Mouse (Mus musculus) R1 (cell line): ENCODE data around the gene Ccp110.

Experiments used
- DNase-seq: peaks from one replicate; pipeline ENCODE4 v3.0.0-alpha.2; 2018; ENCODE audit warnings: low read depth, low spot score

Ccp110 gene

DNA sequence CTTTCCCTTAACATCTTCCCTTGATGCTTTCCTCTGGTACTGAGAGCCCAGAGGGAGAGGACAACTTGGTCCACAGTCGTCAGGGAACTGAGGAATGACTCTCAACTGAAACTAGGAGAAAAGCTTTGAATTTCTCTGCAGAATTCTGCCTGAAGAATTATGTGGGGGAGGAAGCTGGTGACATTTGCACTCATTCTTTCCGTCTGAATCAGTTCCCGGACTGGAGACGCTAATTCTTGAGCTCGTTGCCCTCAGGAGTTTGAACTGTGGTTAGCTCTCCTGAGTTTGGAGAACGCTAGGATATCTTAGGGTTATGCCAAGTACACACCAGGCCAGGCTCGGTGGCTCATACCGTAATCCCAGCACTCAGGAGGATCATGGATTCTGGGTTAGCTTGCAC is 56.9 kb downstream of the Ccp110 start:
- no peak for DNase-seq

DNA sequence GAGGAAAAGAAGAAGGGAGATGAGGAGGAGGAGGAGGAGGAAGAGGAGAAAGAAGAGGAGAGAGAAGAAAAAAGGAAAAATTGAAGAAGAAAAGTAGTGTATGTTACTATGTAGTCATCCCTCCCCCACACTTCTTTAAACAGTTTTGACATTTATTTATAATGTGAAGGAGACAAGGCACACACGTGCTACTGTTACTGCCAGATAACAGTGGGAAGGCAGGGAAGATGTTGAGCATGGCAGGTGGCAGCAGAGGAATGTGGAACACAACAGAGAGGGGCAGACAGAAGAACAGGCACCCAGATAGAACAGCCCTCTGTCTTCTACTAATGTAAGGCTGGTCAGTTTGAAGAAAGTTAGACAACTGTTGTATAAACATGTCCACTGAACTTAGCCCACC is 57.3 kb downstream of the Ccp110 start:
- DNase-seq = no peak

DNA sequence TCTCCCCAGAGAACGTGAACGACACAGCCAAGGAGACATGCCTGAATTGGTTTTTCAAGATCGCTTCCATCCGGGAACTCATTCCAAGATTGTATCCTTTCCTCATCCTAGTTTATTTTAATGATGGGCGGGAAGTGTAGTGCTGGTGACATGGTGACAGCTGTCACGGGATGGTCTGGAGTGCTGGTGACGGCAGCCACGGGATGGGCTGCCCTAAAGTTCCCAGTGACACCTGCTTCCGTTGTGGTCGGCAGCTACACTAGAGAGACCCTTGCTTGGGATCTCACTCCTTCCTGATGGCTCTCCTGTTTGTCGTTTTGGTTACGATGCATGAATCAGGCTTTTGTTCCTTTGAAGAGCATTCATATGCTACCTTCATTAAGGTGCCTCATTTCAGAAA is 60.7 kb downstream of the Ccp110 start:
- DNase-seq = no peak

DNA sequence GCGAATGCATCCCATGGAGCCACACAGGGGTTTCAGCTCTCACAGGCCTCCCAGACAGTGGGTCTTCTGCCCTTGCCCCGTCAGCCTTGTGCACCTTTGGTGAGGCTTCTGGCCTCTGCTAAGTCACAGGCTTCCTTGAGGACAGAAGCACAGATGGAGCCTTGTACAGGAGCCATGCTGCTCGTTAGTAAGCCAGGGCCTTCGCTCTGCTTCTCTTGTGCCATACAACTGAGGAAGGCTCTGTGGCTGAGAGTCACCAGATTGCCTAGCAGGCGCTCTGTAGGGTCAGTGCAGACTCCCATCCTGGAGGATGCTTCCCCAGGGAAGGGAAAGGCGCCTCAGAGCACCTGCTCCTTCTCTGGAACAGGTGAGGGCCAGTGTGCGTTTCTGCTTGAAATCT is 63.6 kb downstream of the Ccp110 start:
- no peak for DNase-seq

- no peak for DNase-seq
These were observed 64.1 kb downstream of the Ccp110 start for GRCm38 (mm10) chr7:118776491-118776890.

DNA sequence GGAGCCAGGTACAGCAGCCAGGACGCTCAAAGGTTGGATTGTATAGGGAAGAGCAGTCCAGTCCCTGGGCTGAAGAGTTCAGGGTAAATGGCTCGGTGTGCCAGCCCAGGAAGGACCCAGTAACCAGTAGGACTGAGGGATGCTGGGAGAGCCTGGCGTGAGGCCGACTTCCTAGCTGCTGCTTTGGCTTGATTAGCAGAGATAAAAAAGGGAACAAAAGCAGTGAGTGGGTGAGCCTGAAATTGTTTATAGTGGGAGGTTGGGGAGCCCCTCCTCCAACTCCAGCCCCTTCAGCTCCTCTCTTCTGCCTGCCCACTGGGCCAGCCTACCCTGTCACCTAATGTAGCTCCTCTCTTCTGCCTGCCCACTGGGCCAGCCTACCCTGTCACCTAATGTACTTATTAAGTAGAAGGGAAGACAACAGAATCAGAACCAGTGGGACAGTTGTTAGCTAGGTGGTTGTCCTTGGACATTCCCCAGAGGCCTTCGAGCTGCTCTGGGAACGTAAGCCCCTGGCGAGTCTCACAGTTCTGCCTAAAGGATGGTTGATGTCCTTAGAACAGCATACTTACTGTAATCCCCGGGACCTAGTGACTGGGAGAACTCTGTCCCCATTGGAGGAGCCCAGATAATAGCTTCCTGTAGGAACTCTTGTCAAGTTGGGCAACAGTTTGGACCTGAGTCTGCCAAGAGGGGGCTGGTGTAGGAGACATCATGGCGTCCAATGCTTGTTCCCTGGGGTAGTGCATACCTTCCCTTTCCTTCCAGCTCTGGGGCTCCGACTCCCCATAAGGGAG is 65.4 kb downstream of the Ccp110 start:
- DNase-seq = no peak

GRCm38 (mm10) chr7:118778561-118778960 is 66.2 kb downstream of the Ccp110 start:
- DNase-seq = no peak

DNA sequence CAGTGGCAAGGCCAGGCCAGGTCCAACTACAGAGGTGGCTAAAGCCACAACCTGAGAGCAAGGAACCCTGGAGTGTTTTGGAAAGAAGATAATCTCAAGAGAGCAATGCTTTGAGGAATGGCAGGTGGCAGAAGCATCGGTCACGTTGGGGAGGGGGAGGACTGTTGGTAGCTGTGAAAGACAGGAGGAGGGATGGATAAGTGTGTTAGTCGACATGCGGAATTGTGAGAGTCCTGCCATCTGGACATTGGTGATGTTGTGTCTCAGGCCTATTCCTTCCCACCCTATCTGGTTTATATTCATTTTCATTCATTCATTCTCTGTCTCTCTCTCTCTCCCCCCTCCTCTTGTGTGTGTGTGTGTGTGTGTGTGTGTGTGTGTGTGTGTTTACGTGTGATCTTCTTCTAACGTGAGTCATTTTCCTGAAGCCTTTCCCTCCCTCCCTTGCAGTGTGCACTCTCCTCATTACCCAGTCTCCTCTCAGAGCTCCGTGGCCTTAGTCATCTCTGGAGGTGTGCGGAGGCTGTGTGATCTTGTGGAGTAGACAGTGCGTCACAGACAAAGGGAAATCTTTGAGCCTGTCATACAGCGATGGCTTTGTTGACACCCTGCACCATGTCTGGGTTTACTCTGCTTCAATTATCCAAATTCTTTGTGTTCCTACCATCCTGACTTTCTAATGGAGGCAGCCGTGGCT is 71.1 kb downstream of the Ccp110 start:
- DNase-seq = no peak

DNA sequence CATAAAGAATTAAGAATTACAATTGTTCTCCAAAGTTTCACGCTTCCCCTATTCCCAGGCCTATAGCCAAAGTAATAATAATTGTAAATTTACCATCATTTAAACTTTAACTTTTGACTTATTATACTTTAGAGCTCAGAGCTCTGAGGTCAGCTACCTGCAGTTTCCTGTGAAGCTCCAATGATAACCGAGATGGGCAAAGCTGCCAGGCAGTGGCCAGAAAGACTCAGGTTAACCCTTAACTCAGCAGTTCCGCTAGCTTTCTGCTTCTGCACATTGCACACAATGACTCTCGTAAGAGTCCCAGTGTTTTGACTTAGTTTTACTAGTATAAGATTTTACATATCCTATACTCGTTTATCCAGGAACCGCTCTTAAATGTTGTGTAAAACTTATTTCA is 73.7 kb downstream of the Ccp110 start:
- DNase-seq = no peak
